Mouse (Mus musculus): Measurements from ENCODE around the gene Hecw2. TPM values are rescaled to one million over a fixed set of nuclear protein-coding genes. Genes with fewer than 3 reads are reported as not detected.

The Hecw2 gene
- polyA plus RNA-seq, 1 experiment from 2014 or later = 2.6 TPM

DNA sequence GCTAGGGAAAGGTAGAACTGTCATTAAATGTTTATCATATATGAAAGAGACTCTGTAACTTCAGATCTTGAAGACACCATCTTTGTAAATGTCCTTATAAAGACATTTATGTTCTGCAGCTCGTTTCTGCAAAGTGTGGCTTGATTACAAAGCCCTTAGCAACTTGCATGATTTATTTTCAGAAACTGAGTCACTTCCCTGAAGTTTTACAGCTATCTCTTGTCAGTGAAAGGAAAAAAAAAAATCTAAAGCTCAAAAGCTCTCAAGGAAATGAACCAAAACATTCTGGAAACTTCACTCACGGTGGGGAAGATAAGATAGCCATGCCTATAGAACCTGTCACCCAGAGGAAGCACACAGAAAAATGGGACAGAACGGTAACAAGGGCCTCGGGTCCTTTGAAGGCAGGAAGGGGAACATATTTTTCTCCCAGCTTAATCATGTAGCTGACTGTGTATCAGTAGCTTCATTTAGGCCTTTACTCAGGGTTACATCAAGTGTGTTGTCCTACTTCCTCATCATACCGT, 189.0 kb downstream of the Hecw2 start:
- no peaks in the 10 kb centered on the region for H3K4me1 ChIP-seq
- no peaks in the 10 kb centered on the region for H3K36me3 ChIP-seq
- no peak overlapping the region for H3K27ac ChIP-seq (replicated peaks)
- H3K27me3 ChIP-seq (ENCODE audit: low read depth, poor library complexity, severe bottlenecking) = no peaks in the 10 kb centered on the region
- no peaks in the 10 kb centered on the region for H3K9me3 ChIP-seq (replicated peaks)
- DNase-seq (ENCODE audit: low spot score) = no peak
- 79% methylated on average over 5 of the region's 5 CpGs for WGBS
- H3K4me3 ChIP-seq = no peak overlapping the region

DNA sequence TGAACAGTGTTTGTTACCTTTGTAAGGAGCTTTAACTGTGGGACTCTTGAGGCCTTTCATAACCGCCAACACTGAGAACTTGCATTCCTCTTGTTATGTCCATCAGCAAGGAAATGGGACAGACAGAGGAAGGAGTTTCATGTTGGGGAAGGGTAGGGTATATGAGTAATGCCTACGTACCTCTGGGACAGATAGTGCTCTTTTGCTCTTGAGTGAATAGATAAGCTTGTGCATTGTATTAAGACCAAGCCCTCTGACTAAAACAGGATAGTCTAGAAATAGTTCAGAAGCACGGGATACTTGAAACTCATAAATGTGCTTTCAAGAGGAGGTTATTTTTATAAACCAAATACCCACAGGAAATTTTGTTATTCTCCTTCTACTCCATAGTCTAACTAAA, 191.7 kb downstream of the Hecw2 start:
- 88% methylated on average over 3 of the region's 3 CpGs for WGBS
- Histone ChIP-seq H3K36me3 (no peaks in the 10 kb centered on the region), H3K4me3 (no peak overlapping the region), H3K27me3 (ENCODE audit: low read depth, poor library complexity, severe bottlenecking) (no peaks in the 10 kb centered on the region), H3K4me1 (no peaks in the 10 kb centered on the region), H3K27ac (replicated peaks) (no peak overlapping the region), H3K9me3 (replicated peaks) (no peaks in the 10 kb centered on the region)
- no peak for DNase-seq (ENCODE audit: low spot score)

DNA sequence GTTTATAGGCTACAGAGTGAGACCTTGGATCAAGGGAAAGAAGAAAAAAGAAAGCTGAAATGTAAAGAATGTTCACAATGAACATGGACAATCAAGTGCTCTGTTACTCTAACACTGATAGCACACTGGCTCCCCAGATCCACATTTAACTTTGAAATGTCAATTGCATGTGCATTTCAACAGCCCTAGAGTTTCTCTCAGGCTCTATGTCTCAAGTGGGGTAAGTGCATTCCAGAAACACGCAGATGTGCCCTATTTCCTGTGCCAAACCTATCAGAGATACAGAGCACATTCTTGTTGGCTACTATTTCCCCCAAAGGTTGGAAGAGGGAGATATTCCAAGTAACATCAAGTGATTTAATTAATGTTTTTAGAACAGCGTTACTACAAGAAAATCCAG, 192.9 kb downstream of the Hecw2 start:
- no peak overlapping the region for H3K27ac ChIP-seq (replicated peaks)
- no peaks in the 10 kb centered on the region for H3K4me1 ChIP-seq
- H3K36me3 ChIP-seq = no peaks in the 10 kb centered on the region
- H3K4me3 ChIP-seq = no peak overlapping the region
- H3K9me3 ChIP-seq (replicated peaks) = no peaks in the 10 kb centered on the region
- WGBS = 82% methylated on average over 2 of the region's 2 CpGs
- no peak for DNase-seq (ENCODE audit: low spot score)
- H3K27me3 ChIP-seq (ENCODE audit: low read depth, poor library complexity, severe bottlenecking) = no peaks in the 10 kb centered on the region

DNA sequence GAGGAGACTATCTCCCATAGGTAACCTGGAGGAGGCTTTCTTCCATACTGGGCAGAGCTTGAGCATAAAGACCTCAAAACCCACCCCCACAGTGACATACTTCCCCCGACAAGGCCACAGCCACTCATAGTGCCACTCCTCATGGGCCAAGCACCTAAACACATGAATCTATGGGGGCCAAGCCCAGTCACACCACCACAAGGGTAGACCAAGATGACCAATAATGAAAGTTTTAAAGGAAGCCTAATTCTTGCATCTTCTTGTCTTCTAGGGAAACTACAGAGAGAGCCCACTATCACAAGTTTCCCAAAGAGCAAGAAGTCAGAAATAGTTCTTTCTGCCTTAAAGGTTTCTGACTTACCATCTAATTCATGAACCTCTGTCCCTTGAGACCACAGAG, 197.7 kb downstream of the Hecw2 start:
- Histone ChIP-seq H3K4me3 (no peak overlapping the region), H3K4me1 (no peaks in the 10 kb centered on the region), H3K27ac (replicated peaks) (no peak overlapping the region), H3K36me3 (no peaks in the 10 kb centered on the region), H3K9me3 (replicated peaks) (no peaks in the 10 kb centered on the region), H3K27me3 (ENCODE audit: low read depth, poor library complexity, severe bottlenecking) (no peaks in the 10 kb centered on the region)
- DNase-seq (ENCODE audit: low spot score) = no peak
- WGBS = 94% methylated on average over 1 of the region's 1 CpGs

DNA sequence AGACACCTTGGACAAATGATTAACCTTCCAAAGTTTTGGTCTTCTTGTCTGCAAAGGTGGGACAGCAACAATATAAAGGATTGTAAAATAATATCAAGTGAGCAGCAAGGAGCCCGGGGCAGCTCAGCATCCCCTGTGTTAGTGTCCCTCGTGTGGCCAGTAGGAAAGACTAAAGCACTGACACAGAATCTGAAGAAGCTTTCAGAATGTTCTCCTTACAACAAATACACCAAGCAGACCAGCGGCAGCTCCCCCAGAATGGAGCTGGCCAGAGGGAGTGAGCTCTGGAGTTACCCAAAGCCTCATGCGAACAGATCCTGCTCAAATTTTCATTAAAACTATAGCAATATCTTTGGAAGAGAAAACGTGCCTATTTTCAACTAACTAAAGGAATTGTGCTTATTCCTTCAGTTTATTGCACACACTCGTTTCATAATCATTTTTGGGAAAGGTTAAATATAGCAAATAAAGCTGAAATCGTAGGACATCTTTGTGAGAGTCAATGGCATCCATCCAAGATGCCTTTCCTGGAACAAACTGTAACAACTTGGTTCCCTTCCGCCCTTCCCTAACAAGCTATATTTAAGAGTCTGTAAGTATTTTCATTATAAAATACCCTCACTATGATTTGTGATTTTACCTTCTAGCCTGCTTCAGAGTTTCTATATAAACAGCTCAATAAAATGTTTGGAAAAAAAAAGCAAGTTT, 208.6 kb downstream of the Hecw2 start:
- 87% methylated on average over 8 of the region's 8 CpGs for WGBS

DNA sequence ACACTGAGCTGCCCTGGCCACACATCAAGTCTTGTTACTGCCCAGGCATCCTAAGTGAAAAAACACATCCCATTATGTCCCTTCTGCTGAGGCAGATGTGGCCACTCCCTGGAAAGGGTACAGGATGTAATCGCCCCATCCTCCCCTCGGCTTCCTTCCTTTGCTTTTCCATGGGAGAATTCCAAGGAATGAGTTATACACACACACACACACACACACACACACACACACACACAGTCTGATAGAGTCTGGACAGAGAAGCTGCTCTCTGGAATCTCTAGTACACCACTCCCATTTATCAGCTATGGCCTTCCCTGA, 216.5 kb downstream of the Hecw2 start:
- Histone ChIP-seq H3K4me3 (no peak overlapping the region), H3K36me3 (no peaks in the 10 kb centered on the region), H3K4me1 (peaks cover 5% of the 10 kb centered on the region; the same call in 1 of the 2 replicates), H3K9me3 (replicated peaks) (no peaks in the 10 kb centered on the region), H3K27me3 (ENCODE audit: low read depth, poor library complexity, severe bottlenecking) (no peaks in the 10 kb centered on the region), H3K27ac (replicated peaks) (no peak overlapping the region; the same call in 1 of the 2 replicates)
- DNase-seq (ENCODE audit: low spot score) = no peak
- WGBS = 78% methylated on average over 2 of the region's 2 CpGs

More for the DNA sequence above, 208.6 kb downstream of the Hecw2 start:
- Histone ChIP-seq H3K27me3 (ENCODE audit: low read depth, poor library complexity, severe bottlenecking) (no peaks in the 10 kb centered on the region), H3K4me1 (peaks cover 7% of the 10 kb centered on the region; the same call in 1 of the 2 replicates), H3K4me3 (no peak overlapping the region), H3K27ac (replicated peaks) (no peak overlapping the region), H3K9me3 (replicated peaks) (no peaks in the 10 kb centered on the region), H3K36me3 (no peaks in the 10 kb centered on the region)
- no peak for DNase-seq (ENCODE audit: low spot score)

DNA sequence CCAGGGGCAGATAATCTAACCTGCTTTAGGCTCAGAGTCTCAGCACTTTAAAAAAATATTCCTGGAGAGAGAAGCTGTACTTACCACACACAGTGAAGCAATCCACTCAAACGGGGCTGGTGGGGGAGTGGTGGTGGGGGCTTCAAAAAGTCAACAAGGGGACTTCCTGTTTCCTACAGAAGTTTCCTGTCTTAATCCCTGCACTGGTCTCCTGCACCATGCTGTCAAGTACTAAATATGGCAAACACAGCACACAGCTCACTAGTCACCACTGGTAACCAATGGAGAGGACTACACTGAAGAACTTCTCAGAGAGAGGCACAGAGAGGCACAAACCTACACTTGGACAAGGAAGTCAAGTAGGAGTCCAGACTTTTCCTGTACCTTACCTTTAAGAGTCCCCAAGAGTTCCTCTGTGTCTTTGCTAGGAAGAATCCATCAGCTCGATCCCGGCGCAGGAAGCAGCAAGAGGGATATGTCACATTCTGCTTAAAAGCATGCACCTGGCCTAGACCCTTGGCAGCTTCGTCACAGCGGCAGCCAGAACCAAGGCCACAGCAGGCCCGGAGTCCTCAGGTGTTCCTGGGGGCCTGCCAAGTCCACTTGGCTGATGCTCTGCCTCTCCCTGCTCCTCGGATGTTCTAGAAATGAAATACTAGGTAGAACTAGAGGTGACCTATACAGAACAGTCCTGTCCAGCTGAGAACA, 217.0 kb downstream of the Hecw2 start:
- Histone ChIP-seq H3K27me3 (ENCODE audit: low read depth, poor library complexity, severe bottlenecking) (no peaks in the 10 kb centered on the region), H3K9me3 (replicated peaks) (no peaks in the 10 kb centered on the region), H3K4me3 (no peak overlapping the region), H3K4me1 (no peaks in the 10 kb centered on the region), H3K36me3 (no peaks in the 10 kb centered on the region), H3K27ac (replicated peaks) (no peak overlapping the region; the same call in 1 of the 2 replicates)
- WGBS = 85% methylated on average over 8 of the region's 8 CpGs
- DNase-seq (ENCODE audit: low spot score) = no peak

DNA sequence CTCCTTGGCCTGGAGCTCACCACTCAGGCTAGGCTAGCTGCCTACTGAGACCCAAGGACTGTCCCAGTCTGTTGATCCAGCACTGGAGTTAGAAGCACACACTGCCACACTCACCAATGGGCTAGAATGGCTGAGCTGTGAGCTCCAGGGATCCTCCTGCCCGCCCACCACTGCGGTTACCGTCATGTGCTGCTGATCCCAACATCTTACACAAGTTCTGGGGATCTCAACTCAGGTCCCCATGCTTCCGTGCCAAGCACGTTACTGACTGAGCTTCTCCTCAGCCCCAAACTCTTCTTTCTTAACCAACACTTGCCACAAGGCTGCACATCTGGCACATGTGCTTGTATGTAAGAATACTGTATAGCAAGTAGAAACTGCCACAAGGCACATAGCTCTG, 218.2 kb downstream of the Hecw2 start:
- 93% methylated on average over 5 of the region's 5 CpGs for WGBS
- DNase-seq (ENCODE audit: low spot score) = no peak

DNA sequence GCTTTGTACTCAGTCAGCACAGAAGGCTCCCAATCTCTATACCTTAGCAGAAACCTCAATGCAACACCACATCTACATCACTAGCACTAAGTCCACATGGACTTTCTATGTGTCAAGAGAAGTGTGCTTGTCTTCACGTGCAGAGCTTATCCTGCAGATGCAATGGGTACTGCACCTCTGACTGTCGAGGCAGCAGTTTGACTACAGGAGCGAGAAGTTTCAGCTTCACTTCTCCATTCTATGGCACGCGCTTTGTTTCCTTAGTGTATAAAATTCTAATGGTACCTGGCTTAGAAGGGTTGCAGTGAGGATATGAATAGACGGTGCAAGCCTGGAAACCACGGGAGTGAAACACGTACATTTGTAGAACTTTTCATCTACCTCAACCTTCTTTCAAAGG, 218.9 kb downstream of the Hecw2 start:
- 93% methylated on average over 8 of the region's 8 CpGs for WGBS
- Histone ChIP-seq H3K4me1 (no peaks in the 10 kb centered on the region), H3K9me3 (replicated peaks) (no peaks in the 10 kb centered on the region), H3K4me3 (no peak overlapping the region), H3K27ac (replicated peaks) (no peak overlapping the region), H3K27me3 (ENCODE audit: low read depth, poor library complexity, severe bottlenecking) (no peaks in the 10 kb centered on the region), H3K36me3 (no peaks in the 10 kb centered on the region)
- no peak for DNase-seq (ENCODE audit: low spot score)

More for the DNA sequence above, 218.2 kb downstream of the Hecw2 start:
- Histone ChIP-seq H3K9me3 (replicated peaks) (no peaks in the 10 kb centered on the region), H3K27me3 (ENCODE audit: low read depth, poor library complexity, severe bottlenecking) (no peaks in the 10 kb centered on the region), H3K4me3 (no peak overlapping the region), H3K27ac (replicated peaks) (no peak overlapping the region), H3K4me1 (no peaks in the 10 kb centered on the region), H3K36me3 (no peaks in the 10 kb centered on the region)

DNA sequence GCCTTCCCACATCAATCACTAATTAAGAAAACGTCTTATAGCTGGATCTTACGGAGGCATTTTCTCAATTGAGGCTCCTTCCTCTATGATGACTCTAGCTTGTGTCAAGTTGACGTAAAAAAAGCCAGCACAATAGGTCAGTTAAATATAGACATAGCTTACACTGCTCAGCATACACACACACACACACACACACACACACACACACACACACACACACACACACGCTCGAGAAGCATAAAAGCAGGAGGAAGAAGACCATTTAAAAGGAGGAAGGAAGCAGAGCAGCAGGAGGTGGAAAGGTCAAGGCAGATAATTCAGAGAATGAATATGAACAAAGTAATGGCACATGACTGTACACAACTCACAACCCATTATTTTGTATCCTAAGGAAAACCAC, 220.0 kb downstream of the Hecw2 start:
- H3K9me3 ChIP-seq (replicated peaks) = no peaks in the 10 kb centered on the region
- H3K4me3 ChIP-seq = no peak overlapping the region
- no peaks in the 10 kb centered on the region for H3K27me3 ChIP-seq (ENCODE audit: low read depth, poor library complexity, severe bottlenecking)
- DNase-seq (ENCODE audit: low spot score) = no peak
- WGBS = 79% methylated on average over 5 of the region's 5 CpGs
- H3K36me3 ChIP-seq = no peaks in the 10 kb centered on the region
- no peak overlapping the region for H3K27ac ChIP-seq (replicated peaks)
- no peaks in the 10 kb centered on the region for H3K4me1 ChIP-seq

DNA sequence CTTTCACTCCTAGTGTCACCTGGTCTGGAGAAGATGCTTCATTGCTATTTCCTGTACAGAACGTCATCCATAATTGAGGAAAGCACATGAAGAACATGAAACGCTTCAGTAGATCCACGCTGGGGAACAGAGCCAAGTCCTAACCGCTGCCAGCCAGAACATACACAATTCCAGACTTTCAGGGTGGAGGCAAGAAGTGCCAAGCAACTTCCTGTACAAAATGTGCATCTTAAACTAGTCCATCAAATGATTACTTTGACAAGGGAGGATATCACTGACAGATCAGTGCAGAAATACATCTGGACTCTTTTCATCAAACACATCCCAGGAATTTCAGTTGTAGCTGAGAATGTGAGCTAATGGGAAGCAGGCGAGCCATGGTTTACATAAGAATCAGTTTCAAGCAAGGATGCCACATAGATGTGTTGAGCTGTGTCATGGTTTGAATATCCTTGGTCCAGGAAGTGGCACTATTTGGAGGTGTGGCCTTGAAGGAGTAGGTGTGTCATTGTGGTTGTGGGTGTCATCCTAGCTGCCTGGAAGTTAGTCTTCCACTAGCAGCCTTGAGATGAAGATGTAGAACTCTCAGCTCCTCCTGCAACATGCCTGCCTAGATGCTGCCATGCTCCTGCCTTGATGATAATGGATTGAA, 224.5 kb downstream of the Hecw2 start:
- Histone ChIP-seq H3K27me3 (ENCODE audit: low read depth, poor library complexity, severe bottlenecking) (no peaks in the 10 kb centered on the region), H3K9me3 (replicated peaks) (no peaks in the 10 kb centered on the region), H3K4me1 (no peaks in the 10 kb centered on the region), H3K4me3 (no peak overlapping the region), H3K36me3 (no peaks in the 10 kb centered on the region), H3K27ac (replicated peaks) (no peak overlapping the region)
- 91% methylated on average over 5 of the region's 5 CpGs for WGBS
- DNase-seq (ENCODE audit: low spot score) = no peak

DNA sequence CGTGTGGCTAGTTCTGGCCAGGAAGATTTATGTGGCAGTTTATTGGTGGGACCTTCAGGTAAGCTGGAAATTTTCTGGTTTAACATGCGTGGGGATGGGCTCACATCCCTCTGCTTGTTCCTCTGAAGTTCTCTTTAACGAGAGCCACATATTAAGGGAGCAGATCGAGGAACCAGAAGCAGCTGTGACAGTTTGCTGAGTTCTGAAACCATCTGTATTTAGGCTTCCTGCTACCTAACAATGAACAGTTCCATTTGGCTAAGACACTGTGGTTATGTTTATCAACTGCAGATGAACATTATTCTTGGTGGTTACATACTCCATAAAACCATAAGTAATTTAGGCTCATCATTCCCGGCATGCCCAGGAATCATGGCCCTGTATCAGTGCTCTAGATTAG, 242.6 kb downstream of the Hecw2 start:
- no peaks in the 10 kb centered on the region for H3K36me3 ChIP-seq
- H3K9me3 ChIP-seq (replicated peaks) = no peaks in the 10 kb centered on the region
- whole genome bisulfite sequencing = 89% methylated on average over 5 of the region's 5 CpGs
- no peak for DNase-seq (ENCODE audit: low spot score)
- H3K27ac ChIP-seq (replicated peaks) = no peak overlapping the region
- no peak overlapping the region for H3K4me3 ChIP-seq
- no peaks in the 10 kb centered on the region for H3K4me1 ChIP-seq
- no peaks in the 10 kb centered on the region for H3K27me3 ChIP-seq (ENCODE audit: low read depth, poor library complexity, severe bottlenecking)

DNA sequence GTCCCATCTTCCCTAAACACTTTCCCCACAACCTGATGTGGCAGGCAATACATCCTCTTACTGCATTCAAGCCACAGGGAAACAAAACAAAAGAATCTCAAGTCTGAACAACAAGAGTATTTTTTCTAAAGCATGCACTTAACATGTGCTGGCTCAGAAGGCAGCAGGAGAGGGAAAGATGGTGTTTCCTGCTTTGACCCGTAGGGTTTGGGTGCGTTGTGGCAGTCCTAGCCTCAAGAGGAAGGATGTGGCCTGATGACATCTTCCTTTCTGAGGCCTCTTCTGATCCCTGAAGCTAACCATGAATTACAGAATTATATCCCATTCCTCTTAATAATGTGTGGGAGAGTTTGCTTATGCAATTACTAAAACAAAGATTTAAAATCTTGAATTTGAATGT, 249.2 kb downstream of the Hecw2 start:
- H3K27ac ChIP-seq (replicated peaks) = no peak overlapping the region
- H3K36me3 ChIP-seq = no peaks in the 10 kb centered on the region
- no peak for DNase-seq (ENCODE audit: low spot score)
- no peaks in the 10 kb centered on the region; the same call in 1 of the 2 replicates for H3K4me1 ChIP-seq
- H3K4me3 ChIP-seq = no peak overlapping the region
- WGBS = 81% methylated on average over 2 of the region's 2 CpGs
- H3K9me3 ChIP-seq (replicated peaks) = no peaks in the 10 kb centered on the region
- no peaks in the 10 kb centered on the region for H3K27me3 ChIP-seq (ENCODE audit: low read depth, poor library complexity, severe bottlenecking)

All from midbrain, embryonic 10.5 days (tissue).